Mouse (Mus musculus) heart, adult 11 months (tissue): ENCODE data around the gene Mylk3.

Experiments
- DNase-seq: peaks from one replicate; pipeline ENCODE4 v3.0.0; 2022

Mylk3 gene

GRCm38 (mm10) chr8:85386205-85386604 is at the start of gene Mylk3:
TSS of gene Mylk3 (minus strand) at chr8:85386345.
- DNase-seq, result peak; percentile 97

GRCm38 (mm10) chr8:85435736-85436135 is 49.6 kb upstream of the Mylk3 start:
- no peak for DNase-seq

GRCm38 (mm10) chr8:85434817-85435216 is 48.7 kb upstream of the Mylk3 start:
- DNase-seq, result peak; percentile 87

- DNase-seq, result no peak
Observed at GRCm38 (mm10) chr8:85433017-85433393, 46.9 kb upstream of the Mylk3 start.

- peak; percentile 100 for DNase-seq
Observed at GRCm38 (mm10) chr8:85432168-85433016, 46.2 kb upstream of the Mylk3 start, which contains the start of gene 4921524J17Rik. TSS of gene 4921524J17Rik (minus strand) at chr8:85432833.

- peak; percentile 59 for DNase-seq
Observed at GRCm38 (mm10) chr8:85431281-85432167, 45.4 kb upstream of the Mylk3 start.

GRCm38 (mm10) chr8:85430801-85431200 is 44.7 kb upstream of the Mylk3 start:
- peak; percentile 94 for DNase-seq

- DNase-seq, result peak; percentile 90
Observed at GRCm38 (mm10) chr8:85429219-85429618, 43.1 kb upstream of the Mylk3 start.

GRCm38 (mm10) chr8:85427026-85427425 is 40.9 kb upstream of the Mylk3 start:
- peak; percentile 28 for DNase-seq

- peak; percentile 69 for DNase-seq
Observed at GRCm38 (mm10) chr8:85421329-85421728, 35.2 kb upstream of the Mylk3 start.

- no peak for DNase-seq
Observed at GRCm38 (mm10) chr8:85408526-85408925, 22.4 kb upstream of the Mylk3 start.

- peak; percentile 88 for DNase-seq
Observed at GRCm38 (mm10) chr8:85408053-85408505, 21.9 kb upstream of the Mylk3 start.

- DNase-seq, result peak; percentile 76
Observed at GRCm38 (mm10) chr8:85405961-85406360, 19.8 kb upstream of the Mylk3 start.

- peak; percentile 60 for DNase-seq
Observed at GRCm38 (mm10) chr8:85405418-85405817, 19.3 kb upstream of the Mylk3 start.

- DNase-seq, result peak; percentile 12
Observed at GRCm38 (mm10) chr8:85398548-85398947, 12.4 kb upstream of the Mylk3 start.

GRCm38 (mm10) chr8:85397508-85397907 is 11.4 kb upstream of the Mylk3 start:
- DNase-seq, result peak; percentile 91

- peak; percentile 43 for DNase-seq
Observed at GRCm38 (mm10) chr8:85396432-85397079, 10.4 kb upstream of the Mylk3 start.

GRCm38 (mm10) chr8:85395681-85396431 is 9.7 kb upstream of the Mylk3 start:
- peak; percentile 52 for DNase-seq

- no peak for DNase-seq
Observed at GRCm38 (mm10) chr8:85395017-85395416, 8.9 kb upstream of the Mylk3 start.

GRCm38 (mm10) chr8:85393199-85393598 is 7.1 kb upstream of the Mylk3 start:
- no peak for DNase-seq

GRCm38 (mm10) chr8:85391438-85391837 is 5.3 kb upstream of the Mylk3 start:
- no peak for DNase-seq

- peak; percentile 90 for DNase-seq
Observed at GRCm38 (mm10) chr8:85381926-85382325, 4.2 kb downstream of the Mylk3 start.
